Mouse (Mus musculus) embryonic facial prominence, embryonic 15.5 days (tissue): ENCODE results near the gene Cox4i1. TPM values are rescaled to one million over a fixed set of nuclear protein-coding genes. Genes with fewer than 3 reads are reported as not detected.
A peak's percentile ranks its signal among the peaks of the same experiment; 100 is the strongest.

Source experiments
- ATAC-seq: fragments of 200-750 bp; cut with Nextera tagmentation; 2 replicates; pipeline ENCODE4 v1.8.0; 2017; ENCODE audit warnings: low read depth, moderate TSS enrichment; ENCODE audit not compliant: insufficient number of reproducible peaks, low FRiP score, low TSS enrichment
- H3K27ac ChIP-seq: fragments of 300-500 bp; sonication (generic); replicated peaks from 2 replicates; pipeline ENCODE4 v1.5.1; 2015; ENCODE audit warnings: mild to moderate bottlenecking, inconsistent platforms
- H3K27me3 ChIP-seq: fragments of 300-500 bp; sonication (generic); 2 replicates; pipeline ENCODE4 v1.6.1; 2015; ENCODE audit warnings: inconsistent platforms
- H3K36me3 ChIP-seq: fragments of 300-500 bp; sonication (generic); 2 replicates; pipeline ENCODE4 v1.6.1; 2015; ENCODE audit warnings: mild to moderate bottlenecking, inconsistent platforms
- H3K4me1 ChIP-seq: fragments of 300-500 bp; sonication (generic); 2 replicates; pipeline ENCODE4 v1.6.1; 2015; ENCODE audit warnings: inconsistent platforms
- H3K4me2 ChIP-seq: fragments of 300-500 bp; sonication (generic); replicated peaks from 2 replicates; pipeline ENCODE4 v1.6.1; 2015; ENCODE audit warnings: mild to moderate bottlenecking, inconsistent platforms
- H3K4me3 ChIP-seq: fragments of 300-500 bp; sonication (generic); replicated peaks from 2 replicates; pipeline ENCODE4 v1.5.1; 2015; ENCODE audit warnings: mild to moderate bottlenecking, inconsistent platforms
- H3K9ac ChIP-seq: fragments of 300-500 bp; sonication (generic); 2 replicates; pipeline ENCODE4 v1.6.1; 2015; ENCODE audit warnings: inconsistent platforms
- H3K9me3 ChIP-seq: fragments of 300-500 bp; sonication (generic); replicated peaks from 2 replicates; pipeline ENCODE4 v1.6.1; 2016; ENCODE audit warnings: inconsistent platforms
- WGBS: fragments of 180-500 bp; shearing (Covaris S2); methylation state at CpG from one replicate; pipeline ENCODE4 v1.1.7; 2015; 5-methylcytosine and 5-hydroxymethylcytosine counted together
- polyA plus RNA-seq: library from polyadenylated mRNA; unstranded; fragments of >200 nt; fragmentation: Nextera tagmentation; extraction: Ambion mirVana; gene quantifications from 2 replicates; pipeline ENCODE4 v1.2.1, GENCODE M21; 2015

Cox4i1 gene
- polyA plus RNA-seq, 1 experiment from 2014 or later = 1,008 TPM

- H3K36me3 ChIP-seq = no peaks in the 10 kb centered on the region
- no peak overlapping the region for H3K9ac ChIP-seq
- H3K4me3 ChIP-seq = no peak overlapping the region
- H3K4me2 ChIP-seq = no peak overlapping the region
- H3K27me3 ChIP-seq = no peaks in the 10 kb centered on the region
- no peak for ATAC-seq
- WGBS = 40% methylated on average over 13 of the region's 13 CpGs
- no peaks in the 10 kb centered on the region for H3K9me3 ChIP-seq
- H3K27ac ChIP-seq = 0 out of 2 replicates have a peak overlapping the region, but pooled peaks have one; percentile 9
- peaks cover 31% of the 10 kb centered on the region for H3K4me1 ChIP-seq
These were observed 28.6 kb downstream of the Cox4i1 start for GRCm38 (mm10) chr8:120696401-120697153.

DNA sequence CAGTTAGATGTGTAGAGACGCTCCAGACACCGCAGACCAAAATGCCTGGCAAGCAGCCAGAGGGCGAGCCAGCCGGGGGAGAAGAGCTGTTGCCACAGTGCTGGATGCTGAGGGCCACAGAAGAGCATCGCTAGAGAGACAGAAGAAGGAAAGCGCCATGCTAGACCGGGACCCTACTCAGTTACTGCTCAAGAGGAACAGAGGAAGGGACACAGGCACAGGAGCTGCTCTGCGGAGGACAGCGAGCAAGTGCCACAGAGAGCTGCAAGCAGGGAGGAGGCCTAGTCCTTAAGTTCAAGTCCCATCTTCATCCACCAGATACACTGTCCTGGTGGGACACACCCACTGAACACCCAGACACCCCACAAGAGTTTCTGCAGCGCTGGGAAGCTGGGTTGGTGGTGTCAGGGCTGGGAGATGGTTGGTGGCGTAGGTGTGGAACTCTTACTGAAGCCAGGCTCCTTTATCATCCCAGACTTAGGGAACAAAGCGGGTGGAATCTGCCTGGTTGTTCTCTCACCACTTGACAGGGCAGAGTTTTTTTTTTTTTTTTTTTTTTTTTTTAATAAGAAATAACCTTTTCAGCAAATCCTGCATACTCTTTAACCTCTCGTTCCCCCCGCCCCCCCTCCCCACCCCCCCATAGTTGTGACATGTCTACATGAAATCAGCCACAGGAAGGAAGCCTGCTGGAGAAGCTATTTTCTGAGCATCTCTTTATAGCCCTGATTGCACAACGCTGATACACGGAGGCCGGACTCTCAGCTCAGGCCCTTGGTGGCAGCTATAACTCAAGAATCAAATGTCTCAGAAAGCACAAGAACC is 29.3 kb downstream of the Cox4i1 start:
- Histone ChIP-seq H3K9ac (no peak overlapping the region), H3K27me3 (no peaks in the 10 kb centered on the region), H3K27ac (no peak overlapping the region), H3K36me3 (no peaks in the 10 kb centered on the region), H3K4me2 (no peak overlapping the region), H3K4me1 (peaks cover 31% of the 10 kb centered on the region), H3K9me3 (no peaks in the 10 kb centered on the region), H3K4me3 (no peak overlapping the region)
- peak; percentile 36 for ATAC-seq
- 68% methylated on average over 17 of the region's 17 CpGs for WGBS

GRCm38 (mm10) chr8:120697979-120698272 is 29.9 kb downstream of the Cox4i1 start:
- no peak for ATAC-seq
- Histone ChIP-seq H3K4me1 (peaks cover 31% of the 10 kb centered on the region), H3K9ac (no peak overlapping the region), H3K27me3 (no peaks in the 10 kb centered on the region), H3K9me3 (no peaks in the 10 kb centered on the region), H3K4me3 (no peak overlapping the region), H3K36me3 (no peaks in the 10 kb centered on the region), H3K27ac (no peak overlapping the region), H3K4me2 (no peak overlapping the region)

GRCm38 (mm10) chr8:120698426-120698825 is 30.4 kb downstream of the Cox4i1 start:
- Histone ChIP-seq H3K27me3 (no peaks in the 10 kb centered on the region), H3K4me3 (no peak overlapping the region), H3K4me2 (no peak overlapping the region), H3K9ac (no peak overlapping the region), H3K4me1 (peaks cover 31% of the 10 kb centered on the region), H3K36me3 (no peaks in the 10 kb centered on the region), H3K27ac (no peak overlapping the region; the same call in 1 of the 2 replicates), H3K9me3 (no peaks in the 10 kb centered on the region)
- WGBS = 77% methylated on average over 7 of the region's 7 CpGs
- no peak for ATAC-seq

DNA sequence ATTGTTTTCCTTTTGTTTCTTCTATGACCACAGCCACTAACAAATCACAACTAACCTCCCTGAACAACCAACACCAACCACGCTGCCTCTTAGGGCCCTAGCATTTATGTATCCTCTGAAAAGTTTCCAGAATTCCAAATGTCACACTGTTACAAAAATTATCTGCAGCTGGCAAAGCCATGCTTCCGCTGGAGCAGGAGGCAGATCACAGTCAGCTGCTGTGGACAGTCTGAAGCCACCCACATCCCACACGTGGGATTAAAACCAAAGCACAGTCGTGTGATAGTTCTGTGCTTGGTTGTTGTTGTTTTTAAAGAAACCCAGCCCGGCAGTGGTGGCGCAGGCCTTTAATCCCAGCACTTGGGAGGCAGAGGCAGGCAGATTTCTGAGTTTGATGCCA is 31.1 kb downstream of the Cox4i1 start:
- H3K4me1 ChIP-seq = peaks cover 28% of the 10 kb centered on the region
- no peaks in the 10 kb centered on the region for H3K36me3 ChIP-seq
- 55% methylated on average over 6 of the region's 6 CpGs for WGBS
- H3K4me3 ChIP-seq = no peak overlapping the region
- H3K9me3 ChIP-seq = no peaks in the 10 kb centered on the region
- H3K4me2 ChIP-seq = no peak overlapping the region
- no peak for ATAC-seq
- no peak overlapping the region for H3K9ac ChIP-seq
- H3K27me3 ChIP-seq = 0 out of 2 replicates have a peak, but pooled peaks cover 4% of the 10 kb centered on the region
- H3K27ac ChIP-seq = 0 out of 2 replicates have a peak overlapping the region, but pooled peaks have one; percentile 14

DNA sequence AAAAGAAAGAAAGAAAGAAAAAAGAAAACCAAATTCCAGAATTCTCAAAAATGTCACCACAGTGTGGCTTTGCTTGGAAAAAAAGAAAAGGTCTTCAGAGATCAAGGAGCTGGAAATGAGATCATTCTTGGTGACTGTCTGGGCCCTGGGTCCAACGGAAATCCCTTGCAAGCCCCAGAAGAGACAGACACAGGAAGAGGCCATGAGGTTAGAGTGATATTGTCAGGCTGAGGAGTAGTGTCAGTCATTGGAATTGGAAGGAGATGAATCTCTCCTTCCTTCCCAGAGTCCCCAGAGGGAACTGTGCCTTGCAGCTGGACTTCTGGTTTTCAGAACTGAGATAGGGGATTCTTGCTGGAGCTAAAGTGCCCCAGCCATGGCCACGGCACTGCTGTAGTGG is 31.5 kb downstream of the Cox4i1 start:
- no peak overlapping the region for H3K9ac ChIP-seq

GRCm38 (mm10) chr8:120700053-120700452 is 32.0 kb downstream of the Cox4i1 start:
- no peaks in the 10 kb centered on the region for H3K9me3 ChIP-seq
- H3K4me3 ChIP-seq = no peak overlapping the region
- H3K36me3 ChIP-seq = no peaks in the 10 kb centered on the region
- 0 out of 2 replicates have a peak overlapping the region, but pooled peaks have one; percentile 14 for H3K27ac ChIP-seq
- H3K4me1 ChIP-seq = peaks cover 24% of the 10 kb centered on the region; the same call in 1 of the 2 replicates
- WGBS = 81% methylated on average over 4 of the region's 4 CpGs
- H3K4me2 ChIP-seq = no peak overlapping the region
- H3K27me3 ChIP-seq = 0 out of 2 replicates have a peak, but pooled peaks cover 6% of the 10 kb centered on the region
- ATAC-seq = no peak
- no peak overlapping the region for H3K9ac ChIP-seq

More for the DNA sequence above, 31.5 kb downstream of the Cox4i1 start:
- no peak overlapping the region for H3K4me3 ChIP-seq
- no peak for ATAC-seq
- H3K4me2 ChIP-seq = no peak overlapping the region
- H3K4me1 ChIP-seq = peaks cover 24% of the 10 kb centered on the region; the same call in 1 of the 2 replicates
- H3K9me3 ChIP-seq = no peaks in the 10 kb centered on the region
- 70% methylated on average over 2 of the region's 2 CpGs for WGBS
- H3K36me3 ChIP-seq = no peaks in the 10 kb centered on the region
- 0 out of 2 replicates have a peak overlapping the region, but pooled peaks have one; percentile 14 for H3K27ac ChIP-seq
- 0 out of 2 replicates have a peak, but pooled peaks cover 6% of the 10 kb centered on the region for H3K27me3 ChIP-seq

DNA sequence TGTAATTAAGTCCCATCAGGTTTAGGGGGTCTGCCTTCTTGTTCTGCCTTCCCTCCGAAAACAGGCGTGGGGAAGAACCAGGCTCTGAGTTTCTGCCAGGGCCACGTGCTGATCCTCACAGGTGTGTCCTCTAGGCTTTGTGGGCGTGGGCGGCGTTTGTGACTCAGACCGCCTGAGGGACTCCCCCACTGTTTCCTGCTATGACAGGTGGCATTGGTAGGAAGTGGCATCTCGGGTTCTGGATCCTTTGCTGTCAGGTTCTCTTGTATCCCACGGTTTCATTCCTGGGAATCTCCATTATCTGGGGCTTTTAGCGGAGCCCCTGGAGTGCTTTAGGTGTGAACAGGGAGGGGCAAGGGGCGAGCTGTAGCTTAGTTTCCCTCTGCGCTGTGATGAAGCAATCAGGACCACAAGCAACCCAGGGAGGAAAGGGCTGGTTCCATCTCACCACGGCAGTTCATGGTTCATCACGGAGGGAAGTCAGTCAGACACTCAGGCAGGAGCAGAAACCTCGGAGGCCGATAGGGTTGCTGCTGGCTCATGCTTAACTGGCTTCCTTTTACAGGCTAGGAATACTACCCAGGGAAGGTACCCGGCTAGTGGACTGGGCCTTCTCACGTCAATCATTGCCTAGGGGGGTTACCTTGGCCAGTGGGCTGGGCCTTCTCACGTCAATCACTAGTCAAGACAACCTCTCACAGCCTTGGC is 33.9 kb downstream of the Cox4i1 start:
- WGBS = 54% methylated on average over 19 of the region's 19 CpGs
- 0 out of 2 replicates have a peak, but pooled peaks cover 6% of the 10 kb centered on the region for H3K27me3 ChIP-seq
- no peak overlapping the region for H3K4me3 ChIP-seq
- no peak overlapping the region for H3K4me2 ChIP-seq
- H3K9me3 ChIP-seq = no peaks in the 10 kb centered on the region
- no peak overlapping the region for H3K9ac ChIP-seq
- no peak overlapping the region for H3K27ac ChIP-seq
- peaks cover 16% of the 10 kb centered on the region; the same call in 1 of the 2 replicates for H3K4me1 ChIP-seq
- no peaks in the 10 kb centered on the region for H3K36me3 ChIP-seq
- ATAC-seq = no peak

GRCm38 (mm10) chr8:120704203-120704602 is 36.2 kb downstream of the Cox4i1 start:
- Histone ChIP-seq H3K36me3 (no peaks in the 10 kb centered on the region), H3K27ac (no peak overlapping the region), H3K27me3 (0 out of 2 replicates have a peak, but pooled peaks cover 6% of the 10 kb centered on the region), H3K4me3 (no peak overlapping the region), H3K4me1 (peaks cover 4% of the 10 kb centered on the region; the same call in 1 of the 2 replicates), H3K9me3 (no peaks in the 10 kb centered on the region), H3K9ac (no peak overlapping the region), H3K4me2 (no peak overlapping the region)
- no peak for ATAC-seq
- whole genome bisulfite sequencing = 81% methylated on average over 9 of the region's 9 CpGs

- Histone ChIP-seq H3K27me3 (0 out of 2 replicates have a peak, but pooled peaks cover 6% of the 10 kb centered on the region), H3K36me3 (no peaks in the 10 kb centered on the region), H3K9me3 (no peaks in the 10 kb centered on the region), H3K27ac (no peak overlapping the region), H3K4me1 (no peaks in the 10 kb centered on the region), H3K4me3 (no peak overlapping the region), H3K4me2 (no peak overlapping the region), H3K9ac (no peak overlapping the region)
- ATAC-seq = no peak
- WGBS = 83% methylated on average over 15 of the region's 15 CpGs
These were observed 37.1 kb downstream of the Cox4i1 start for GRCm38 (mm10) chr8:120705163-120705562.

DNA sequence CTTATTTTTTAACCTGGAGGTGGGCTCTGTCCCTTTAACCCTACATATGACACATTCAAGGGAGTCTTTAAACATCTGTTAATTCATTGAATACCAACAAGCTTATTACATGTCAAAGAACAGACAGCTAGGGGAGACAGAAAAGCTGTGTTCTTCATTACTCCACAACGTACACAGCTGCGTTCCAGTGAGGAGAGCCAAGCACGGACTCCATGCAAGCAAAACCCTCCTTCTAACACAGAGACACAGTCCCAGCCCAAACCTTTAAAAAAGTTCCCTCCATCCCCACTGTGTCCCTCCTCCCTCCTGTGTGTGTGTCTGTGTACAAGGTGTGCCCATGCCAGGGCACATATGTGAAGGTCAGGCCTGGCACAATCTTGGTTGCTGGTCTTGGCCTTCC is 38.2 kb downstream of the Cox4i1 start:
- H3K4me1 ChIP-seq = no peaks in the 10 kb centered on the region
- H3K9ac ChIP-seq = no peak overlapping the region
- no peak overlapping the region for H3K4me2 ChIP-seq
- no peak overlapping the region for H3K27ac ChIP-seq
- no peaks in the 10 kb centered on the region for H3K36me3 ChIP-seq
- H3K27me3 ChIP-seq = 0 out of 2 replicates have a peak, but pooled peaks cover 6% of the 10 kb centered on the region
- WGBS = 41% methylated on average over 3 of the region's 3 CpGs
- no peak overlapping the region for H3K4me3 ChIP-seq
- H3K9me3 ChIP-seq = no peaks in the 10 kb centered on the region
- ATAC-seq = no peak
